Mouse (Mus musculus): ENCODE measurements at regions not wholly inside any gene's neighbourhood (a gene's known extent, or its start where the extent isn't known, plus 50 kb on each side); places are given as distances from the start of the nearest gene placed in this dataset.

DNA sequence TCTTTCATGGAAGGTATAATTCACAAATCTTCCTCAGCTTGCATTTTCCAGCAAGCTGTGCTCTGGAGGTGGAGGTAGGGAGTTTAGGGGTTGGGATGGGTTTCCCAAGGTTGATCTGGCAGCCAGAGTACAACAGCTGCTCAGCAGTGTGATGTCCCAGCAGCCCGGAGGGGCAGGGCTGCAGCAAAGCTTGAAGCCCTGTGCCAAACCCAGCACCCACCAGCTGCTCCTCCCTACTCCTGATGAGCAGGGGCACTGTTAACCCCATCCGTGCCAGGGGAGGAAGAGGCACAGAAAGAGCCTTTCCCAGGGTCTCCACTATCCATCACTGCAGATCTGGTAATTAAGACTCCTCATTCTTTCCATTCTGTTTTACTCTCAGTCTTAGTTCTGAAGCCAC, 615.2 kb downstream of the Gm826 start:
- no peak for DNase-seq

DNA sequence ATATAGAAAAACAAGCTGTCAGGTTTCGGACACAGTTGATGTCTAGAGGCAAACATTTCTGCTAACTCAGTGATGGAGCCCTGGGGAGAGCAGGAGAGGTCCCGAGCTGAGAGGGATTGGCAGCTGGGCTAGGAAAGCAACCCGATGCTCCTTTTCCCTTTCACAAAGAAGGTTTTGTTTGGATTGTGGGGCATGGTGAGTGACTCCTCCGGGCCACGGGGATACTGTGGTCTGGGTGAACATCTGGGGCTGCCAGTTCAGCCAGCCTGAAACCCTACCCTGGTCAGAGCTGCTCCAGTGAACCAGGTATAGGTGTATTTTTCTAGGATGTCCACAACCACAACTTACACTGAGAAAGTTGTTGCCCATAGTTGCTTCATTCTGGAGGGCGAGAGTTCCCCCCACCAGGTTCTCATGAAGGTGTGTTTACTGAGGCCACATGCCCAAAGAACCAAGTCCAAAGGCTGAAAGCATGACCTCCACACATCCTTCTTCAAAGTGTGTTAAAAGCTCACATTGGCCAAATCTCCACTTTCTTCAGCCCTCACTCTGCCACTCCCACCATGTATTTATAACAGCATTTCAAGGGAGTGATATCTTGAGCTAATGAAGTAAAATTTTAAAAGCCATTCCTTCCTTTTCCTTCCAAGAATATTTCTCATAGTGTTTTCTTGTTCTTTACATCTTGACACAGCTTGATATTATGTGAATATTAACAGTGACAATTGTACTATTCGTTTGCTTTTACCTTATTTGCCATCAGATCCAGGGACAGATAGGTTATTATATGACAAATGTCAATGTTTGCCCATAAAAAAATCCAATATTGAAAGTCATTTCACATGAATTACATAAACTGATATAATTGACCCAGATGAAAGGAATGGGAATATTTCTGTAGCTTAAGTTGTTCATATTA, 608.5 kb downstream of the Gm826 start:
- no peak for DNase-seq

DNA sequence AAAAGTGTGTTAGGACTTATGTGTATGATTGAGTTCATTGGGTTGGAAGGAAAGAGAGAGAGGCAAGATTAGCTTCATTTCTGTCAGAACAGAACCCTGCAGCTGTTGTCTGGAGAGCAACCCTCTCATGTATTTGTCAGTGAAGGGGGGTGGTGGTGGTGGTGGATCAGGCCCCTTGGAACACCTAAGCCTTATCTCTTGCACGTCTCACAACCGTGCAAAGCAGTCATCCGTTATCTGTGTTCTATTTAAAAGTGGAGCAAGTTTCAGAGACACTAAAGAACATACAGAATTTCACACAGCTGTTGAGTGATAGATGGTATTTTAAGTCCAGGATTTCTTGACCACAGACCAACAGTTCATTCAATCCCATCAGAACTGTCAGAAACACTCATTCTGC, 604.7 kb downstream of the Gm826 start:
- DNase-seq: no peak

DNA sequence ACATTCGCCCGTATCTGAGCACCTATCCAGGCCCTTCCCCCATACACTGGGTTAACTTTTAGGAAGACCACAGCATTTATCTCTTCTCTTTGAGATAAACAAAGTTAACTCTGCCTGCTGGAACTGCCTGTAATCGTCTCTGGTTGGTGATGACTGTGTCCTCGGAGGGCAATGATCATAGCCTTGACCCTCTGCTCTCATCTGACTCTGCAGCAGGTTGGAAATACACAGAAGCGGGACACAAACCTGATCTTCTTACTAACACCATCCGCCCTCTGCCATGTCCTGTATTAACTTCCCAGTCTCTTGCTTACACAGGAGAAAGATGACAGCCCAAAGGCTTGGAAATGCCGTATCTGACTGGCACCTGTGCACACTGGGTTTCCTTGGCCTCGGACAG, 603.7 kb downstream of the Gm826 start:
- no peak for DNase-seq

DNA sequence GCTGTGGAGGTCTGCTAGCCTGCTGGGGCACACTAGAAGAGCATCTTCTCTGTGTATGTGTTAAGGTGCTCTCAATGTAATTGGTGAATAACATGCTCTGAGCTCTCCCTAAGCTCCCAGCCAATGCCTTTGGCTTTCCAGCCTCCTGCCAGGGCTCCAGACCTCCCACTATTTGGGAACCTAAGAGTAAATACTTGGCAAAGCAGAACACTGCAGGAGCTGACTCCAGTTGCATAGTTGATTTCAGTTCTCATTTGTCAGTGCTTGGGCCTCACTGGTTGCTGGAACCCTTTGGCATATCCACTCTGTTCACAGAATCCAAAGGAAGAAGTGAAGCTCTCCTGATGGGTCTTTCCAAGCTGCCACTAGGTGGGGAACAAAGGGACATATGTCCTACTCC, 602.7 kb downstream of the Gm826 start:
- no peak for DNase-seq

DNA sequence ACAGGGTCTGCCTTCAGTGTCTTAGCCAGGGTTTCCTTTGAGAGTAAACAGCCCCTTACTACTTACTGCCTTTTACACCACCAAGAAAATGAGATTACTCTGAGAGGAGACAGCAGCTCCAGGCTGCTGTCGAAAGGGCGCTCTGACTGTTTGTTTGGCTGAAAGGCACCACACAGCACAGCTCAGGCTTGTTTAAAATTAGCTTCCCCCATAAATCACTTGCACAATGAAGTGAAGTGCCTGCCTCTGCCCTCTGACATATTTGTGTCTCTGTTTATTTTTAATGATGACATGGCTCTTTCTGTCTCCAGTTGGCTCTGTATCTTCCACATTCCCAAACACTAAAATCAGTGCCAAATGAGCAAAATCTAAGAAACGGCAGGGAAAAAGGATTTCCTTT, 601.5 kb downstream of the Gm826 start:
- DNase-seq: no peak

DNA sequence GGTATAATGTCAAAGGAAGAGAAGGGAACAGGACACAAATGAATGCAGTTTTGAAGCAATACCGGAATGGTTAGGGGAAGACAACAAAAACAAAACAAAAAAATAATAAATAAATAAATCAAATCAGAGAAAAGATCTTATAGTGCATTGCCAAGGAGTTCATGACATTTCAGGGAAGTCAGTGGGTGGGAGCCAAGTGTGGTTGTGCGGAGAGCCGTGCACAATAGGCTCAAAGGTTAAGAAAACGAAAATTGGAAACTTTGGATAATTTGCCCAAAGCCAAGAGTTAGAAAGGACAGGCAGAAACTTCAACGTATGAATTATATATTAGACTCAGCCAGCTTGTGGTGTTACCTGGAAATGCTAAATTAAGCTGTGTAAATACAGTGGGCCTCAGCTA, 599.4 kb downstream of the Gm826 start:
- DNase-seq: no peak

DNA sequence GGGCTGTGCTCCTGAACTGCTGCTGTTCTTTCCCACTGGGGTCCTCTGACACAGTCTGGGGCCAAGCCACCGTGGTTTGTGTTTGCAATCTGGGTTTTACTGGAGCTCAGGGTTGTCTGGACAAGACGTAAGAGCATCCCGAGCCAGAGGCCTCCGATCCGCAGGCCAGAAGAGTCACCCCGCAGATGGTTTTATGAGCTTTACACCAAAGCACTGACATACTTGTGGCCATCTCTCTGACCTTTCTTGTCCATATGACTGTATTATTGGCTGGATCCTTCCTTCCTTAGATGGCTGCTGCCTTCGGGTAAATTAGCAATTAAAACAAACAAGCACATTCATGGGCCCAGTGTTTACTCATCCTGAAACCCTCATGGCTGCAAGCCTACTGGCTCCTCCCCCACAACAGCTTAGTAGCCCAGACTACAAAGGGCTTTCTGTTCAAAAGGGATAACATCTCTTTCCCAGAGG, 578.4 kb downstream of the Gm826 start:
- DNase-seq: no peak

DNA sequence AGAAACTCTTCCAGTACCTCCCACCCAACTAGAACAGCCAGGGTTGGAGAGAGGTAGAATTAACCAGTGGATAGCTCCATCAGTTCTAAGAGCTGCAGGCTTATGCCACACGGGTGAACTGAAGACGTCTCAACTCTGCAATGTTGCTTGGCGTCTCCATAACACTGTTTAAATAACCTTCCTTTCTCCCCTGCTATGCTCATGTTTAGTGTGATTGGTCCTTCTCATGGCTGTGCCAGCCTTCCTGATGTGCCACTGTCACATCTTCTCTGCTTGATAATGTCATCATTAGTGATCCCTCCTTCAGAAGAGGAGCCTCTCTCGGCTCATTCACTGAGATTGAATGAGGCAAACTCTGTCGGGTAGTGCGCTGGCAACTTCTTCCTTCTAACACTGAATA, 573.2 kb downstream of the Gm826 start:
- no peak for DNase-seq

DNA sequence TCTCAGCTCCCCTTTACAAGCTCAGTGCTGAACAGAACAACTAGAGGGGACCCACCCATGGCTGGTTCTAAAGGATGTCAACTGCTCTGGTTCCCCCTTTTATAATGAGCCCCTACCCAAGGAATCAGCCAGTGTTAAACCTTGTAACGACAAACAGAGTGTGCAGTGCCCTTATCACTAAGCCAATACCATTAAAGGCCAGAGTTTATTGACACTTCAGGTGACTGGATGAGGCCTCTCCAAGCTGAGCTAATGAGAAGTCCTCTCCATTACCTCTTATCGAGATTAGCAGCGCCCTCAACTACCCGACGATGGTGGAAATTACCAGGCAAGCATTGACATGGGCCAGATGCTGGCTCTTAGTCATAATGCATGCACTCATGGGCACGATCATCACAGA, 570.8 kb downstream of the Gm826 start:
- no peak for DNase-seq

Data from cerebellum, adult 8-10 months (tissue).